Mouse (Mus musculus) right cerebral cortex, postnatal 14 days (tissue): ENCODE measurements around the gene Cnnm4.
A peak's percentile ranks its signal among the peaks of the same experiment; 100 is the strongest.

Experiments
- DNase-seq: peaks from one replicate; pipeline ENCODE4 v3.0.0; 2022

Gene Cnnm4

GRCm38 (mm10) chr1:36545845-36546600 is 74.6 kb downstream of the Cnnm4 start:
- DNase-seq: no peak

- peak; percentile 96 for DNase-seq
Measured at GRCm38 (mm10) chr1:36546888-36547471, 75.6 kb downstream of the Cnnm4 start, which contains the start of gene Ankrd39. TSS of gene Ankrd39 (minus strand) at chr1:36547445.

- peak; percentile 56 for DNase-seq
Measured at GRCm38 (mm10) chr1:36547981-36548598, 76.7 kb downstream of the Cnnm4 start.

GRCm38 (mm10) chr1:36548771-36549170 is 77.4 kb downstream of the Cnnm4 start:
- DNase-seq: no peak

GRCm38 (mm10) chr1:36549491-36549890 is 78.1 kb downstream of the Cnnm4 start:
- no peak for DNase-seq

GRCm38 (mm10) chr1:36550075-36550863 is 78.8 kb downstream of the Cnnm4 start:
- no peak for DNase-seq

GRCm38 (mm10) chr1:36551904-36552303 is 80.5 kb downstream of the Cnnm4 start:
- no peak for DNase-seq

GRCm38 (mm10) chr1:36552506-36552905 is 81.1 kb downstream of the Cnnm4 start:
- no peak for DNase-seq

GRCm38 (mm10) chr1:36554633-36555399 is 83.4 kb downstream of the Cnnm4 start:
- no peak for DNase-seq

- no peak for DNase-seq
Measured at GRCm38 (mm10) chr1:36555798-36556395, 84.5 kb downstream of the Cnnm4 start.

- peak; percentile 97 for DNase-seq
Measured at GRCm38 (mm10) chr1:36556553-36557456, 85.4 kb downstream of the Cnnm4 start.

- DNase-seq: peak; percentile 74
Measured at GRCm38 (mm10) chr1:36557457-36558011, 86.1 kb downstream of the Cnnm4 start.
